Mouse (Mus musculus) forebrain, embryonic 11.5 days (tissue): Measurements from ENCODE around the gene Naaa. TPM values are rescaled to one million over a fixed set of nuclear protein-coding genes. Genes with fewer than 3 reads are reported as not detected.

Experiments
- ATAC-seq: fragments of 200-750 bp; cut with Nextera tagmentation; replicated peaks from 2 replicates; pipeline ENCODE4 v1.8.0; 2017; ENCODE audit warnings: moderate TSS enrichment; ENCODE audit not compliant: low FRiP score
- DNase-seq: peaks from one replicate; pipeline ENCODE4 v3.0.0-alpha.2; 2017; ENCODE audit warnings: low spot score
- H3K27ac ChIP-seq: fragments of 300-500 bp; sonication (generic); 2 replicates; pipeline ENCODE4 v1.5.1; 2014; ENCODE audit warnings: low read depth, low read length
- H3K27me3 ChIP-seq: fragments of 300-500 bp; sonication (generic); 2 replicates; pipeline ENCODE4 v1.6.1; 2014; ENCODE audit warnings: mild to moderate bottlenecking, low read length, mixed read lengths; ENCODE audit not compliant: control insufficient read depth, insufficient read depth
- H3K36me3 ChIP-seq: fragments of 300-500 bp; sonication (generic); 2 replicates; pipeline ENCODE4 v1.6.1; 2014; ENCODE audit warnings: mild to moderate bottlenecking, low read length, moderate library complexity, mixed read lengths; ENCODE audit not compliant: control insufficient read depth, insufficient read depth
- H3K4me1 ChIP-seq: fragments of 300-500 bp; sonication (generic); replicated peaks from 2 replicates; pipeline ENCODE4 v1.6.1; 2014; ENCODE audit warnings: low read length, mixed read lengths; ENCODE audit not compliant: control insufficient read depth, insufficient read depth
- H3K4me2 ChIP-seq: fragments of 300-500 bp; sonication (generic); 2 replicates; pipeline ENCODE4 v1.6.1; 2014; ENCODE audit warnings: low read depth, mild to moderate bottlenecking, low read length, moderate library complexity, mixed read lengths; ENCODE audit not compliant: severe bottlenecking
- H3K4me3 ChIP-seq: fragments of 300-500 bp; sonication (generic); 2 replicates; pipeline ENCODE4 v1.5.1; 2014; ENCODE audit warnings: low read depth, low read length
- H3K9ac ChIP-seq: fragments of 300-500 bp; sonication (generic); 2 replicates; pipeline ENCODE4 v1.6.1; 2014; ENCODE audit warnings: low read length
- H3K9me3 ChIP-seq: fragments of 300-500 bp; sonication (generic); 2 replicates; pipeline ENCODE4 v1.6.1; 2016; ENCODE audit warnings: low read length, mixed read lengths; ENCODE audit not compliant: control insufficient read depth
- WGBS: fragments of 180-500 bp; shearing (Covaris S2); extraction: QIAGEN DNeasy Blood & Tissue Kit; methylation state at CpG from one replicate; pipeline ENCODE4 v1.1.7; 2014; 5-methylcytosine and 5-hydroxymethylcytosine counted together
- polyA plus RNA-seq: library from polyadenylated mRNA; unstranded; fragments of >200 nt; fragmentation: Nextera tagmentation; extraction: Ambion mirVana; gene quantifications from 2 replicates; pipeline ENCODE4 v1.2.1, GENCODE M21; 2014

The Naaa gene
- polyA plus RNA-seq, 1 experiment from 2014 or later = 4.0 TPM

GRCm38 (mm10) chr5:92252031-92252430, 25.9 kb downstream of the Naaa start:
- no peak overlapping the region for H3K4me2 ChIP-seq
- peaks cover 3% of the 10 kb centered on the region; the same call in 1 of the 2 replicates for H3K4me1 ChIP-seq
- DNase-seq (no peak), ATAC-seq (no peak)
- H3K36me3 ChIP-seq = no peaks in the 10 kb centered on the region
- WGBS = 91% methylated on average over 6 of the region's 6 CpGs
- no peak overlapping the region for H3K27ac ChIP-seq
- H3K27me3 ChIP-seq = no peaks in the 10 kb centered on the region
- no peak overlapping the region for H3K9ac ChIP-seq
- no peak overlapping the region for H3K4me3 ChIP-seq
- no peaks in the 10 kb centered on the region for H3K9me3 ChIP-seq

GRCm38 (mm10) chr5:92248614-92249013, 29.4 kb downstream of the Naaa start:
- ATAC-seq (no peak), DNase-seq (no peak)
- Histone ChIP-seq H3K4me1 (no peaks in the 10 kb centered on the region), H3K27me3 (no peaks in the 10 kb centered on the region), H3K4me3 (no peak overlapping the region), H3K9ac (no peak overlapping the region), H3K9me3 (no peaks in the 10 kb centered on the region), H3K4me2 (no peak overlapping the region), H3K27ac (no peak overlapping the region), H3K36me3 (no peaks in the 10 kb centered on the region)
- WGBS = 87% methylated on average over 11 of the region's 11 CpGs

GRCm38 (mm10) chr5:92245483-92245882, 32.5 kb downstream of the Naaa start:
- Histone ChIP-seq H3K4me3 (no peak overlapping the region), H3K27ac (no peak overlapping the region), H3K36me3 (no peaks in the 10 kb centered on the region), H3K4me1 (no peaks in the 10 kb centered on the region), H3K27me3 (no peaks in the 10 kb centered on the region), H3K4me2 (no peak overlapping the region), H3K9ac (no peak overlapping the region), H3K9me3 (no peaks in the 10 kb centered on the region)
- 92% methylated on average over 9 of the region's 9 CpGs for WGBS
- no peak for ATAC-seq
- DNase-seq = no peak

- no peak overlapping the region for H3K27ac ChIP-seq
- H3K9me3 ChIP-seq = no peaks in the 10 kb centered on the region
- no peak overlapping the region for H3K9ac ChIP-seq
- no peaks in the 10 kb centered on the region for H3K36me3 ChIP-seq
- no peaks in the 10 kb centered on the region for H3K27me3 ChIP-seq
- H3K4me3 ChIP-seq = no peak overlapping the region
- H3K4me2 ChIP-seq = no peak overlapping the region
- WGBS = 90% methylated on average over 2 of the region's 2 CpGs
- no peaks in the 10 kb centered on the region for H3K4me1 ChIP-seq
- DNase-seq = no peak
- ATAC-seq = no peak
These were observed 33.1 kb downstream of the Naaa start for GRCm38 (mm10) chr5:92244900-92245299.

- Histone ChIP-seq H3K27ac (no peak overlapping the region), H3K4me2 (no peak overlapping the region), H3K9me3 (no peaks in the 10 kb centered on the region), H3K27me3 (no peaks in the 10 kb centered on the region), H3K36me3 (no peaks in the 10 kb centered on the region), H3K4me3 (no peak overlapping the region), H3K4me1 (no peaks in the 10 kb centered on the region; the same call in 1 of the 2 replicates), H3K9ac (no peak overlapping the region)
- 94% methylated on average over 12 of the region's 12 CpGs for WGBS
- no peak for DNase-seq
- ATAC-seq = no peak
These were observed 37.2 kb downstream of the Naaa start for GRCm38 (mm10) chr5:92240769-92241168.

GRCm38 (mm10) chr5:92239333-92240232, 38.4 kb downstream of the Naaa start:
- Histone ChIP-seq H3K27me3 (no peaks in the 10 kb centered on the region), H3K9me3 (no peaks in the 10 kb centered on the region), H3K36me3 (no peaks in the 10 kb centered on the region), H3K9ac (no peak overlapping the region), H3K4me3 (no peak overlapping the region), H3K4me1 (no peaks in the 10 kb centered on the region; the same call in 1 of the 2 replicates), H3K27ac (no peak overlapping the region), H3K4me2 (no peak overlapping the region)
- WGBS = 47% methylated on average over 29 of the region's 29 CpGs
- peak; percentile 72 for DNase-seq
- peak; percentile 44; the same call in 1 of the 2 replicates for ATAC-seq

GRCm38 (mm10) chr5:92234939-92235557, 42.9 kb downstream of the Naaa start:
- no peak overlapping the region for H3K4me2 ChIP-seq
- no peaks in the 10 kb centered on the region for H3K9me3 ChIP-seq
- no peak overlapping the region for H3K4me3 ChIP-seq
- no peak overlapping the region for H3K27ac ChIP-seq
- DNase-seq (no peak), ATAC-seq (no peak)
- H3K36me3 ChIP-seq = no peaks in the 10 kb centered on the region
- H3K27me3 ChIP-seq = no peaks in the 10 kb centered on the region
- H3K9ac ChIP-seq = no peak overlapping the region
- WGBS = 82% methylated on average over 5 of the region's 5 CpGs
- H3K4me1 ChIP-seq = no peaks in the 10 kb centered on the region; the same call in 1 of the 2 replicates

GRCm38 (mm10) chr5:92233366-92233765, 44.6 kb downstream of the Naaa start:
- H3K4me3 ChIP-seq = no peak overlapping the region
- H3K9ac ChIP-seq = no peak overlapping the region
- no peaks in the 10 kb centered on the region for H3K36me3 ChIP-seq
- no peaks in the 10 kb centered on the region for H3K9me3 ChIP-seq
- no peak overlapping the region for H3K27ac ChIP-seq
- ATAC-seq = no peak
- H3K4me2 ChIP-seq = no peak overlapping the region
- H3K27me3 ChIP-seq = no peaks in the 10 kb centered on the region
- 82% methylated on average over 4 of the region's 4 CpGs for WGBS
- DNase-seq = no peak
- no peaks in the 10 kb centered on the region for H3K4me1 ChIP-seq
